Mouse (Mus musculus) lung, adult 2 months (tissue): ENCODE data around the gene Retsat.
A peak's percentile ranks its signal among the peaks of the same experiment; 100 is the strongest.

Experiments
- CTCF ChIP-seq: fragments of 200-500 bp; IDR thresholded peaks from 2 replicates; pipeline ENCODE4 v1.5.1; 2011; ENCODE audit warnings: mild to moderate bottlenecking, low read length, control low read depth; ENCODE audit not compliant: insufficient read depth
- POLR2A ChIP-seq: fragments of 200-500 bp; IDR thresholded peaks from 2 replicates; pipeline ENCODE4 v1.6.1; 2011; ENCODE audit warnings: low read depth, mild to moderate bottlenecking, control low read depth, low read length, borderline replicate concordance; ENCODE audit errors: extremely low read depth

DNA sequence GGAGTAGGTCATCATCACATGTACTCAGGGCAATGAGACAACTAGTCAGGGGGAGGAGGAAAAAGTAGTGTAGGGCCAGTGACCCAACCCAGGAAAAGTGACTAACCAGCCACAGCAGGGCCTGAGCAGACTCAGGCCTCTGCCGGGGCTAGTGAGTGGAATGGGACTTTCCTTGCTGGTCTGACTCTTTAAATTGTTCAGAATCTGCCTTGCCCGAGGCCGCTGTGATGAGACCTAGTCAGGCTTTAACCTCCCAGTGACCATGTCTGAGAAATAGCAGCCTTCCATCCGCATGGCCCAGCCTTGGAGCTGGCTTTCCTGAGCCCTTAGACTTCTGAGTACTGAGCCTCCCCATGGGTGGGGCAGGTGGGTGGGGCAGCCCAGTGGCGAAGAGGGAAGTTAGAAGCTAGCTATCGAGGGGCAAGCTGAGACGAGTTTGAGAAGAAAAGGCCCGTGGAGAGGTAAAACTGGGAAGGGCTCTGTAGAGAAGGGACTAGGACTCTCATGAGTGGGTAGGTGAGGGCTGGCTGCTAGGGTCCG, 49.2 kb upstream of the Retsat start:
- no peak for TF ChIP-seq CTCF
- TF ChIP-seq POLR2A: peak; percentile 12; the same call in 1 of the 2 replicates
